Mouse (Mus musculus) brain, embryonic 14.5 days (tissue): ENCODE data around the gene Tuba1c.

ENCODE experiments used
- CTCF ChIP-seq: fragments of 200-500 bp; IDR thresholded peaks from 2 replicates; pipeline ENCODE4 v1.5.1; 2012; ENCODE audit warnings: inconsistent platforms, mild to moderate bottlenecking, moderate library complexity, borderline replicate concordance; ENCODE audit not compliant: insufficient read depth, insufficient read length; ENCODE audit errors: extremely low read depth
- POLR2A ChIP-seq: fragments of 200-500 bp; IDR thresholded peaks from 2 replicates; pipeline ENCODE4 v1.6.1; 2012; ENCODE audit warnings: mild to moderate bottlenecking, inconsistent platforms, borderline replicate concordance; ENCODE audit not compliant: poor library complexity, insufficient read depth, insufficient read length, severe bottlenecking; ENCODE audit errors: extremely low read depth

DNA sequence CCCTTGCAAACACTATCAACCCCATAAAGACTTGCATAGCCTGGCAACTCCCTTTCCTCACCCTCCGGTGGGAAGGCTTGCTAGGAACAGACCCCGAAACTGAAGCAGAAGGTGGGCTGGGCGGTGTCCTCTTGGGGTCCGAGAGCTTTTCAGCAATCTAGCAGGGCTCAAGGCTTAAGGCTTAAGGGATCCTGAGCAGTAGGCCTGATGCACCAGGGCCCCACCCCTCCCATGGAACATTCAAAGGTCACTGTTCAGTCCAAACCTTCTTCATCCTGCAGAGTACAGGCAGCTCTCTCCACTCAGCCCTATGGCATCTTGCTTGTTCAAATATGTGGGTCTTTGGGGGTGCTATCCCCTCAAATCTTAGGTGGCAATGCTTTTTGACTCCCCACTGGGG lies 56.3 kb downstream of the Tuba1c start:
- TF ChIP-seq CTCF = no peak
- no peak for TF ChIP-seq POLR2A
